Mouse (Mus musculus) liver, embryonic 14.5 days (tissue): ENCODE results near the gene Adgra1. TPM values are rescaled to one million over a fixed set of nuclear protein-coding genes. Genes with fewer than 3 reads are reported as not detected.
A peak's percentile ranks its signal among the peaks of the same experiment; 100 is the strongest.

Experiments
- ATAC-seq: fragments of 200-750 bp; cut with Nextera tagmentation; 2 replicates; pipeline ENCODE4 v1.8.0; 2017; ENCODE audit warnings: moderate number of reproducible peaks, mild to moderate bottlenecking, moderate library complexity; ENCODE audit not compliant: insufficient read depth
- DNase-seq, 3 experiments: peaks; one replicate each; pipeline ENCODE4 v3.0.0-alpha.2; 2012 to 2013; ENCODE audit warnings: low read depth in 3 of 3, low spot score in 3 of 3
- H3K27ac ChIP-seq: fragments of 300-500 bp; sonication (generic); 2 replicates; pipeline ENCODE4 v1.5.1; 2014; ENCODE audit warnings: moderate library complexity, mild to moderate bottlenecking, control low read depth, inconsistent platforms
- H3K27me3 ChIP-seq: fragments of 300-500 bp; sonication (generic); 2 replicates; pipeline ENCODE4 v1.6.1; 2014; ENCODE audit warnings: mild to moderate bottlenecking, low read length, moderate library complexity; ENCODE audit not compliant: control insufficient read depth, insufficient read depth
- H3K36me3 ChIP-seq: fragments of 300-500 bp; sonication (generic); replicated peaks from 2 replicates; pipeline ENCODE4 v1.6.1; 2014; ENCODE audit warnings: low read depth; ENCODE audit not compliant: control insufficient read depth, insufficient read depth
- H3K4me1 ChIP-seq, 2 experiments: fragments of 200-500 bp in 1 of 2; fragments of 300-500 bp in 1 of 2; sonication (generic) in 1 of 2; replicated peaks; 2 replicates each; pipeline ENCODE4 v1.6.1; 2012 to 2014; ENCODE audit warnings: antibody characterized with exemption in 1 of 2, inconsistent platforms in 1 of 2, low read length in 1 of 2; ENCODE audit not compliant: control insufficient read depth in 2 of 2, insufficient read depth in 2 of 2
- H3K4me2 ChIP-seq: fragments of 300-500 bp; sonication (generic); 2 replicates; pipeline ENCODE4 v1.6.1; 2014; ENCODE audit warnings: low read depth, mild to moderate bottlenecking, control low read depth, moderate library complexity
- H3K4me3 ChIP-seq, 2 experiments: fragments of 200-500 bp in 1 of 2; fragments of 300-500 bp in 1 of 2; sonication (generic) in 1 of 2; 2 replicates each; pipeline ENCODE4 v1.5.1; 2012 to 2014; ENCODE audit warnings: low read depth in 2 of 2, low read length in 2 of 2, mild to moderate bottlenecking in 2 of 2, control low read depth in 1 of 2, inconsistent platforms in 1 of 2, moderate library complexity in 1 of 2; ENCODE audit not compliant: insufficient read depth in 1 of 2
- H3K9ac ChIP-seq: fragments of 300-500 bp; sonication (generic); replicated peaks from 2 replicates; pipeline ENCODE4 v1.6.1; 2014; ENCODE audit warnings: mild to moderate bottlenecking, control low read depth, moderate library complexity
- H3K9me3 ChIP-seq: fragments of 300-500 bp; sonication (generic); 2 replicates; pipeline ENCODE4 v1.6.1; 2016; ENCODE audit warnings: low read length, mixed read lengths; ENCODE audit not compliant: control insufficient read depth
- CTCF ChIP-seq: IDR thresholded peaks from 2 replicates; pipeline ENCODE4 v1.5.1; 2016; ENCODE audit warnings: antibody characterized with exemption, low read depth, control low read depth
- EP300 ChIP-seq: IDR thresholded peaks from 2 replicates; pipeline ENCODE4 v1.6.1; 2016; ENCODE audit warnings: antibody characterized with exemption, low read depth
- WGBS: fragments of 180-500 bp; shearing (Covaris S2); extraction: QIAGEN DNeasy Blood & Tissue Kit; methylation state at CpG from one replicate; pipeline ENCODE4 v1.1.7; 2014; ENCODE audit not compliant: insufficient replicate concordance; 5-methylcytosine and 5-hydroxymethylcytosine counted together
- polyA plus RNA-seq, 2 experiments: library from polyadenylated mRNA; depleted of rRNA in 1 of 2; stranded (reverse) in 1 of 2; unstranded in 1 of 2; fragments of >200 nt; fragmentation: Nextera tagmentation in 1 of 2; extraction: Ambion mirVana in 1 of 2; gene quantifications; 2 replicates each; pipeline versions ENCODE4 v1.2.1 to v1.2.3; 2012 to 2014

Adgra1 gene
- polyA plus RNA-seq, 2 experiments, result not detected

DNA sequence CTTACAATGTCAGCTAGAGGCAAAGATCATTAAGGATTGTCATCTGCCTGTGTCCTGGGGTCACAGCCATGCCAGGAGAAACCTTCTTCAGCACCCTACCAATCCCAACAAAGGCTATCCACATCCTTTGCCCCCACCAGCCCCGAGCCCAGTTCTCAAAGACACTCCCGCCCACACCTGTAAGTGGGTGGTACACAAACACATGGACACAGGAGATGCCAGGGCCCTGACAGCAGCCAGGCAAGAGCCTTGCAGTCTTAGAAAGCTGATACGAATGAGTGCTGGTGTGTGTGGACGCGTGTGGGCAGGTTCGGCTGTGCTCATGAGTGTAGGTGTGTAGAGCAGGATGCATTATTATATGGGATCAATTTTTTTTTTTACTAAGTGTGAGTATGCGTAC is 66.5 kb downstream of the Adgra1 start:
- TF ChIP-seq EP300, result no peak
- no peak for TF ChIP-seq CTCF
- no peak for DNase-seq
- Histone ChIP-seq H3K4me1 (no peaks in the 10 kb centered on the region; a peak in 1 of 4 replicates), H3K27me3 (peaks cover 3% of the 10 kb centered on the region; the same call in 1 of the 2 replicates), H3K4me3 (no peak overlapping the region), H3K4me2 (no peak overlapping the region), H3K36me3 (no peaks in the 10 kb centered on the region), H3K9ac (no peak overlapping the region), H3K27ac (no peak overlapping the region), H3K9me3 (no peaks in the 10 kb centered on the region)
- ATAC-seq, result no peak
- 73% methylated on average over 7 of the region's 7 CpGs for WGBS

DNA sequence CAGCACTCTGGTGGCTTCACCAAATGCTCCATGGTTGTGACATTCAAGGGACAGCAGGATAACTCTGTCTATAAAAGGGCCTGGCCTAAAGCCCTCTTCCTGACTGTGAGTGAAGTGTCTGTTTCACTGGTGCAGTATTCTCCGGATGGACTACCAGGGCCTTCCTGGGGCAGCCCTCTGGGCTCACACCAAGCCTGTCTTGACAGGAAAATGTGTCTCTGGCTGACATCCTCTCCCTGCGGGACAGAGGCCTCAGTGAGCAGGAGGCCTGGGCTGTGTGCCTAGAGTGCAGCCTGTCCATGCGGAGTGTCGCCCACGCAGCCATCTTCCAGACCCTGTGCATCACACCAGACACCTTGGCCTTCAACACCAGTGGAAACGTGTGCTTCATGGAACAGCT is 66.9 kb downstream of the Adgra1 start:
- no peak for DNase-seq
- Histone ChIP-seq H3K4me2 (no peak overlapping the region), H3K4me1 (no peaks in the 10 kb centered on the region; a peak in 1 of 4 replicates), H3K36me3 (no peaks in the 10 kb centered on the region), H3K9ac (no peak overlapping the region), H3K27ac (no peak overlapping the region), H3K9me3 (no peaks in the 10 kb centered on the region), H3K4me3 (no peak overlapping the region), H3K27me3 (peaks cover under 1% of the 10 kb centered on the region; the same call in 1 of the 2 replicates)
- WGBS, result 60% methylated on average over 6 of the region's 6 CpGs
- ATAC-seq, result no peak
- TF ChIP-seq EP300 (no peak), CTCF (no peak)

DNA sequence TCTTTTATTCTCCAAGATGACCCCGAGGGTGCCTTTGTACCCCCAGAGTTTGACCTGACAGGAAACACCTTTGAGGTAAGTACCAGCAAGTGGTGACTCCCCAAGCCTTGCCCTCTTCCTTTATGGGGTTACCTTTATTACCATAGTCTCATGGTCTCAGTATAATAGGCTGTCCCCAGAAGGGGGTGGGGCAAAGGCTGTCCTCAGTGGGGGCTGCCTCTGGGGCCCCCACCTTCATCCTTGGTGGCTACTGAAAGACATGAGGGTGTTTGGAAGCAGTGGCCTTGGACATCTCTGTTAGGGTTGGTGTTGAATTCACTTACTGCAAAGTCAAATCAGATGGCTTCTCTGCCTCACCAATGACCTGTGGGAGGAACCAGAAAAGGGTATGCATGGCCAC is 68.0 kb downstream of the Adgra1 start:
- Histone ChIP-seq H3K9me3 (no peaks in the 10 kb centered on the region), H3K9ac (no peak overlapping the region), H3K4me2 (no peak overlapping the region), H3K27ac (no peak overlapping the region), H3K4me3 (no peak overlapping the region), H3K4me1 (no peaks in the 10 kb centered on the region; a peak in 1 of 4 replicates), H3K27me3 (no peaks in the 10 kb centered on the region), H3K36me3 (no peaks in the 10 kb centered on the region)
- 4% methylated on average over 1 of the region's 1 CpGs for WGBS
- TF ChIP-seq CTCF (no peak), EP300 (no peak)
- no peak for DNase-seq
- no peak for ATAC-seq

DNA sequence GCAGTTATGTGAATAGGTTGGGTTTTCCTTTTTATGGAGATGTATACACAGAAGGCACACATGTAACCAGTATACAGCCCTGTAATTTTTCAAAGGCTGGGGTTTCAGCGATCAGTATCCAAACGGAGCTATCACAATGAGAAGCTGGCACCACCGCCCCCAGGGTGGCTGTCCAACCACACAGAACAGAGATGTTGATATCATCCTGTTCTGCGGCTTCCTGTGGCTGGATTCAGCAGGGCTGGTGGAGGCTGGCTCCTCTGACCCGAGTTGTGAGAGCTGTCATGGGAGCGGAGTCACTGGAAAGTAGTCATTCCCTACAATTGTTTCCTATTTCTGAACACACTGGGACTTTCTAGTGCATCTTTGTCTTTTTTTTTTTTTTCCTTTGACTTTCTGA is 71.3 kb downstream of the Adgra1 start:
- no peak for DNase-seq

DNA sequence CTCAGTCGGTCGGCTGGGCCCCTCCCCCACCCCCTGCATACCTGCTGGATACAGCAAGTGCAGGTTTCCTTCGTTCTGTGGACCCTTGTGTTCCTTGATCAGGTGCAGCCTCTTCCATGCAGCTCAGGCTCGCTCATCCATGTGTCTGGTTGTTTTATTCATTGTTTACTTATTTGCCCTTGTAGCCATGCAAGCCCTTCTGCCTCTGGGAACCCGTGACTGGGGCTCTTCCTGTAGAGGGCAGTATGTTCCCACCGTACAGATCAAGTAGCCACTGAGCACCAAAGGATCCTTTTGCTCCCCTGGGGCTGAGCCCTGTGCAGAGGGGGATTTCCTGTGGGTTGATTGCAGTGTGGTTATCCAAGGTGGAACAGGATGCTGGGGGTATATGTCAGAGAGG is 71.7 kb downstream of the Adgra1 start:
- TF ChIP-seq CTCF, result peak; percentile 59
- TF ChIP-seq EP300, result no peak
- no peak overlapping the region for H3K27ac ChIP-seq
- H3K9ac ChIP-seq, result no peak overlapping the region
- H3K4me1 ChIP-seq, result no peaks in the 10 kb centered on the region; a peak in 1 of 4 replicates
- H3K4me3 ChIP-seq, result no peak overlapping the region
- H3K4me2 ChIP-seq, result no peak overlapping the region
- no peaks in the 10 kb centered on the region for H3K9me3 ChIP-seq
- H3K27me3 ChIP-seq, result no peaks in the 10 kb centered on the region
- whole genome bisulfite sequencing, result 8% methylated on average over 6 of the region's 6 CpGs
- no peaks in the 10 kb centered on the region for H3K36me3 ChIP-seq
- peak in 2 of 3 experiments; percentile 4 to 6 for DNase-seq
- ATAC-seq, result no peak

More for the DNA sequence above, 71.3 kb downstream of the Adgra1 start:
- no peaks in the 10 kb centered on the region; a peak in 1 of 4 replicates for H3K4me1 ChIP-seq
- no peak overlapping the region for H3K27ac ChIP-seq
- no peak overlapping the region for H3K4me3 ChIP-seq
- WGBS, result 9% methylated on average over 6 of the region's 6 CpGs
- TF ChIP-seq CTCF, result no peak
- TF ChIP-seq EP300, result no peak
- H3K9me3 ChIP-seq, result no peaks in the 10 kb centered on the region
- H3K4me2 ChIP-seq, result no peak overlapping the region
- no peak overlapping the region for H3K9ac ChIP-seq
- H3K27me3 ChIP-seq, result no peaks in the 10 kb centered on the region
- ATAC-seq, result no peak
- H3K36me3 ChIP-seq, result no peaks in the 10 kb centered on the region
